Mouse (Mus musculus): ENCODE results near the gene Gm20865.
"Not testable (repeated sequence)": the region's sequence is repeated elsewhere in the genome, so short reads cannot be mapped to it uniquely, and the experiment has no call there.

The Gm20865 gene

DNA sequence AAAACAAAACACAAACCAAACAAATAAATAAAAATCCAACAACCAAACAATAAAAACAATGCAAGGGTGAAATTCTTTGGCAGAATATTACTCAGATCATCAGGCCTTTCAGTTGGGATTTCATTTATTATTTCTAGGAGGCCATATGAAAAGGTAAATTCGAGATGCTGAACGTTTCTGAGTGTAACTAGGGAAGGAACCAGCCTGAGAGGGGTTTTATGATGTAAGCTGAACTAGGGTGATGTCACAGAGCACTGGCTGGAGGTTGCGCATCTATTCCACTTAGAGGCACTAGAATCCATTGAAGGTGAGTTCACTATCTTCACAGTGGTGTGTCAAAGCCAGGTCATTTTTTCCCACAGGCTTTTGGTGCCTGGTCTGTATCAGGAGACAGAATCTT lies at the start of gene Gm20865:
Gene Gm20865 (plus strand): TSS at position 301 of the 400 bp plus-strand sequence.
- not testable (repeated sequence) for DNase-seq
